ENCODE assay signal across 9 mouse cellular contexts in genomic region chr6:138163920-138164319, GRCm38 (mm10). TPM values are rescaled to one million over a fixed set of nuclear protein-coding genes. Genes with fewer than 3 reads are reported as not detected.
DNase-seq lines count a peak whose midpoint lies in the region; ATAC-seq and TF ChIP-seq lines count a peak whose summit lies in the region.
"Had no signal": no experiment of that assay in that cellular context is flagged by ENCODE, and none has a peak within 500 bp of the region (broad histone marks: within the 10 kb centered on the region; RNA-seq: fewer than 3 reads in every experiment).

No protein-coding gene starts in this region.

- H3K9me3 ChIP-seq in MEL (replicated peaks; ENCODE audit: insufficient read depth, low read length) = no peaks in the 10 kb centered on the region
- no peaks in the 10 kb centered on the region for H3K9me3 ChIP-seq in midbrain, embryonic 14.5 days (ENCODE audit: control insufficient read depth, low read length)
- H3K9me3 ChIP-seq: neural tube, embryonic 13.5 days had no signal

- no peak overlapping the region for H3K27ac ChIP-seq in layer of hippocampus, adult 2 months
- no peak overlapping the region for H3K27ac ChIP-seq in MEL (ENCODE audit: control insufficient read depth, low read depth, low read length)
- H3K27ac ChIP-seq in midbrain, embryonic 14.5 days (replicated peaks; ENCODE audit: low read depth, low read length) = no peak overlapping the region
- no peak overlapping the region for H3K27ac ChIP-seq in thymus, adult 2 months (ENCODE audit: control insufficient read depth, insufficient read depth, low read length)
- H3K27ac ChIP-seq: neural tube, embryonic 13.5 days had no signal

- no peak for TF ChIP-seq EP300 in MEL (IDR thresholded peaks at IDR 0.05; ENCODE audit: low read depth in 1 of 2, low read length in 2 of 2)

- ATAC-seq in hematopoietic stem cell, adult 5-6 weeks (replicated peaks in 1 of 2; ENCODE audit: insufficient read depth in 1 of 2, low FRiP score in 2 of 2, low TSS enrichment in 1 of 2, low read depth in 1 of 2, poor library complexity in 2 of 2, severe bottlenecking in 2 of 2) = peak; percentile 71 to 75
- 0 out of 2 replicates have a peak, but pooled peaks have one; percentile 27 for ATAC-seq in midbrain, embryonic 14.5 days (ENCODE audit: low FRiP score, low TSS enrichment)

- H3K79me2 ChIP-seq in MEL (ENCODE audit: control insufficient read depth, insufficient read depth, low read length, poor library complexity) = no peaks in the 10 kb centered on the region

- no peak overlapping the region for H3K4me3 ChIP-seq in layer of hippocampus, adult 2 months
- no peak overlapping the region for H3K4me3 ChIP-seq in MEL (ENCODE audit: control insufficient read depth in 1 of 2, insufficient read depth in 1 of 2, low read depth in 2 of 2, low read length in 2 of 2)
- H3K4me3 ChIP-seq in midbrain, embryonic 14.5 days (replicated peaks; ENCODE audit: low read depth, low read length) = no peak overlapping the region
- no peak overlapping the region for H3K4me3 ChIP-seq in thymus, adult 2 months (ENCODE audit: control insufficient read depth, insufficient read depth, low read length)
- H3K4me3 ChIP-seq: neural tube, embryonic 13.5 days had no signal

- no peak for TF ChIP-seq POLR2A in MEL (IDR thresholded peaks at IDR 0.05; ENCODE audit: control insufficient read depth in 1 of 2, insufficient read depth in 1 of 2, low read depth in 1 of 2, low read length in 2 of 2, poor library complexity in 1 of 2)
- TF ChIP-seq POLR2A in thymus, adult 2 months (IDR thresholded peaks at IDR 0.05; ENCODE audit: control insufficient read depth, extremely low read depth, insufficient read depth, low read length, poor library complexity) = no peak

- no peak overlapping the region for H3K4me2 ChIP-seq in midbrain, embryonic 14.5 days (ENCODE audit: low read length)
- H3K4me2 ChIP-seq: neural tube, embryonic 13.5 days had no signal

- no peak for TF ChIP-seq RAD21 in MEL (IDR thresholded peaks at IDR 0.05; ENCODE audit: low read depth, low read length)

- H3K36me3 ChIP-seq in MEL (ENCODE audit: control insufficient read depth in 1 of 2, insufficient read depth in 2 of 2, low read length in 2 of 2) = no peaks in the 10 kb centered on the region
- no peaks in the 10 kb centered on the region for H3K36me3 ChIP-seq in midbrain, embryonic 14.5 days (ENCODE audit: control insufficient read depth, insufficient read depth, low read length)
- H3K36me3 ChIP-seq in thymus, adult 2 months (ENCODE audit: control insufficient read depth, insufficient read depth, low read length) = no peaks in the 10 kb centered on the region
- H3K36me3 ChIP-seq: neural tube, embryonic 13.5 days had no signal

- 77% methylated on average over 7 of the region's 7 CpGs for WGBS in midbrain, embryonic 14.5 days
- WGBS in thymus, adult 2 months = 81% methylated on average over 7 of the region's 7 CpGs

- H3K4me1 ChIP-seq in MEL (ENCODE audit: control insufficient read depth in 1 of 2, insufficient read depth in 2 of 2, low read length in 2 of 2) = no peaks in the 10 kb centered on the region
- no peaks in the 10 kb centered on the region for H3K4me1 ChIP-seq in midbrain, embryonic 14.5 days (ENCODE audit: control insufficient read depth, insufficient read depth, low read length)
- no peaks in the 10 kb centered on the region for H3K4me1 ChIP-seq in thymus, adult 2 months (replicated peaks; ENCODE audit: control insufficient read depth, insufficient read depth, low read length)
- H3K4me1 ChIP-seq: neural tube, embryonic 13.5 days had no signal

- peak; percentile 29 to 31 for DNase-seq in adrenal gland, adult 18-20 months (ENCODE audit: low spot score in 2 of 2)
- DNase-seq in adrenal gland, adult 8-10 months = no peak
- peak in 1 of 2 experiments; percentile 55 for DNase-seq in layer of hippocampus, adult 2 months (ENCODE audit: low spot score in 2 of 2)
- DNase-seq in layer of hippocampus, postnatal 36 days = no peak
- DNase-seq in MEL (ENCODE audit: low read depth, low spot score) = peak; percentile 8
- peak; percentile 73 for DNase-seq in midbrain, embryonic 14.5 days
- no peak for DNase-seq in thymus, adult 2 months

- H3K27me3 ChIP-seq in MEL (ENCODE audit: control insufficient read depth in 1 of 2, insufficient read depth in 2 of 2, low read length in 2 of 2) = no peaks in the 10 kb centered on the region
- no peaks in the 10 kb centered on the region for H3K27me3 ChIP-seq in midbrain, embryonic 14.5 days (ENCODE audit: control insufficient read depth, insufficient read depth, low read length)
- H3K27me3 ChIP-seq in thymus, adult 2 months (ENCODE audit: control insufficient read depth, insufficient read depth, low read length) = no peaks in the 10 kb centered on the region
- H3K27me3 ChIP-seq: neural tube, embryonic 13.5 days had no signal

- TF ChIP-seq CTCF in layer of hippocampus, adult 2 months (conservative IDR thresholded peaks at IDR 0.05) = peak; percentile 70
- TF ChIP-seq CTCF in MEL (IDR thresholded peaks at IDR 0.05 in 2 of 3, conservative IDR thresholded peaks at IDR 0.05 in 1 of 3; ENCODE audit: control insufficient read depth in 1 of 3, insufficient read depth in 1 of 3, low read depth in 2 of 3, low read length in 3 of 3, poor library complexity in 1 of 3, severe bottlenecking in 1 of 3) = peak in 2 of 3 experiments; percentile 11 to 21; a peak in 3 of 6 replicates
- no peak for TF ChIP-seq CTCF in thymus, adult 2 months (IDR thresholded peaks at IDR 0.05; ENCODE audit: borderline replicate concordance, control insufficient read depth, extremely low read depth, insufficient read depth, low read length, poor library complexity)

- H3K9ac ChIP-seq in MEL (ENCODE audit: control insufficient read depth, low read depth, low read length, poor library complexity, severe bottlenecking) = no peak overlapping the region
- H3K9ac ChIP-seq in midbrain, embryonic 14.5 days (replicated peaks; ENCODE audit: low read length) = no peak overlapping the region
- H3K9ac ChIP-seq: neural tube, embryonic 13.5 days had no signal

TF ChIP-seq in MEL, 35 proteins besides CTCF, POLR2A, EP300 and RAD21:
- TF ChIP-seq SMC3 (IDR thresholded peaks at IDR 0.05; ENCODE audit: low read depth, low read length) = peak; percentile 27
- no peak for TF ChIP-seq BHLHE40 (IDR thresholded peaks at IDR 0.05; ENCODE audit: borderline replicate concordance, low read depth, low read length)
- TF ChIP-seq MYB (IDR thresholded peaks at IDR 0.05; ENCODE audit: low read depth, low read length) = no peak
- no peak for TF ChIP-seq E2F4 (IDR thresholded peaks at IDR 0.05; ENCODE audit: borderline replicate concordance, low read depth, low read length)

RNA-seq across cellular contexts. Expression of gene Mgst1, which starts 23.8 kb away (rescaled TPM):
- total RNA-seq in adrenal gland, adult 18-20 months (2021) = 1,000 to 10,000 TPM in 1 of 2 experiments, 100 to 1,000 TPM in 1; 920 to 2,379 TPM
- 1,000 to 10,000 TPM in 2 of 4 experiments, 100 to 1,000 TPM in 2; 362 to 2,247 (median 1,313) TPM for total RNA-seq in adrenal gland, adult 8-10 months (2022)
- 10 to 100 TPM; 11.2 to 15.1 TPM for total RNA-seq in layer of hippocampus, adult 2 months (2021)
- 10 to 100 TPM in 1 of 2 experiments, 1 to 10 TPM in 1; 9.2 to 12.4 TPM for total RNA-seq in layer of hippocampus, postnatal 36 days (2021)
- total RNA-seq in MEL (2012; rRNA removed) = not detected in 2 replicates
- not detected for polyA plus RNA-seq in MEL (2012; ENCODE audit: insufficient read depth in 1 of 2, insufficient read length in 2 of 2, low read depth in 1 of 2, low replicate concordance in 2 of 2, missing spikeins in 1 of 2)
- total RNA-seq in hematopoietic stem cell, adult 5-6 weeks (2017) = 32.8 and 85.5 TPM in 2 replicates
- polyA plus RNA-seq in midbrain, embryonic 14.5 days (2014; fragmentation: Nextera tagmentation; extraction: Ambion mirVana) = 70.5 and 79.2 TPM in 2 replicates
- polyA plus RNA-seq in thymus, adult 2 months (2012; rRNA removed) = 95.0 and 98.1 TPM in 2 replicates

Comparison
In these comparisons a context has a peak if more than half of its experiments do, and no peak if none do; other contexts are left out.
1. DNase-seq: peak in adrenal gland, adult 18-20 months (2 of 2), MEL (single experiment) and midbrain, embryonic 14.5 days (single experiment); none in adrenal gland, adult 8-10 months (single experiment), layer of hippocampus, postnatal 36 days (0 of 2) and thymus, adult 2 months (single experiment).